In genomic region chr1:91413536-91413897, GRCm38 (mm10) we compare ENCODE assay signal across 8 mouse cellular contexts. TPM values are rescaled to one million over a fixed set of nuclear protein-coding genes. Genes with fewer than 3 reads are reported as not detected.
DNase-seq lines count a peak whose midpoint lies in the region; ATAC-seq and TF ChIP-seq lines count a peak whose summit lies in the region.

No protein-coding gene starts in this region.

- DNase-seq in heart, postnatal 36 days: no peak
- DNase-seq in B cell, adult 2 months: no peak
- no peak for DNase-seq in layer of hippocampus, adult 8-10 months (ENCODE audit: low spot score in 2 of 2)
- DNase-seq in adrenal gland, postnatal 14 days: no peak

- H3K27ac ChIP-seq in heart, embryonic 13.5 days (replicated peaks): peak overlapping the region; percentile 100
- H3K27ac ChIP-seq in bone marrow, adult 2 months (ENCODE audit: control insufficient read depth, insufficient read depth, low read depth, low read length, poor library complexity): peak overlapping the region; percentile 90
- H3K27ac ChIP-seq in hindbrain, embryonic 16.5 days (ENCODE audit: low read depth, low read length): peak overlapping the region; percentile 80
- H3K27ac ChIP-seq in liver, embryonic 15.5 days (replicated peaks): peak overlapping the region; percentile 67

- H3K36me3 ChIP-seq in heart, embryonic 13.5 days: peaks cover 28% of the 10 kb centered on the region
- peaks cover 6% of the 10 kb centered on the region; the same call in 1 of the 2 replicates for H3K36me3 ChIP-seq in hindbrain, embryonic 16.5 days (ENCODE audit: control insufficient read depth, insufficient read depth, low read length)
- peaks cover 6% of the 10 kb centered on the region for H3K36me3 ChIP-seq in liver, embryonic 15.5 days (replicated peaks)

- peaks cover 27% of the 10 kb centered on the region for H3K4me1 ChIP-seq in heart, embryonic 13.5 days
- peaks cover 2% of the 10 kb centered on the region for H3K4me1 ChIP-seq in bone marrow, adult 2 months (ENCODE audit: control insufficient read depth, insufficient read depth, low read length)
- peaks cover 33% of the 10 kb centered on the region for H3K4me1 ChIP-seq in hindbrain, embryonic 16.5 days (ENCODE audit: control insufficient read depth, insufficient read depth, low read depth, low read length)
- peaks cover 30% of the 10 kb centered on the region for H3K4me1 ChIP-seq in liver, embryonic 15.5 days (replicated peaks)

- no peak for TF ChIP-seq POLR2A in bone marrow, adult 2 months (IDR thresholded peaks at IDR 0.05; ENCODE audit: borderline replicate concordance, control insufficient read depth, low read depth, low read length)

- peak overlapping the region; percentile 86 for H3K9ac ChIP-seq in heart, embryonic 13.5 days
- peak overlapping the region; percentile 67 for H3K9ac ChIP-seq in hindbrain, embryonic 16.5 days (ENCODE audit: low read depth, low read length)
- H3K9ac ChIP-seq in liver, embryonic 15.5 days: peak overlapping the region; percentile 46

- ATAC-seq in heart, embryonic 13.5 days (ENCODE audit: extremely low read depth, insufficient number of reproducible peaks, low FRiP score, low TSS enrichment): peak; percentile 11; the same call in 1 of the 2 replicates
- no peak; the same call in 1 of the 2 replicates for ATAC-seq in hindbrain, embryonic 16.5 days
- no peak; the same call in none of the 2 replicates for ATAC-seq in liver, embryonic 15.5 days (ENCODE audit: insufficient read depth)

- H3K27me3 ChIP-seq in heart, embryonic 13.5 days (replicated peaks): no peaks in the 10 kb centered on the region
- no peaks in the 10 kb centered on the region for H3K27me3 ChIP-seq in hindbrain, embryonic 16.5 days (replicated peaks; ENCODE audit: control insufficient read depth, insufficient read depth, low read length)
- peaks cover 33% of the 10 kb centered on the region for H3K27me3 ChIP-seq in liver, embryonic 15.5 days

- H3K4me3 ChIP-seq in heart, embryonic 13.5 days: peak overlapping the region; percentile 75
- peak overlapping the region; percentile 84 for H3K4me3 ChIP-seq in bone marrow, adult 2 months (replicated peaks; ENCODE audit: control insufficient read depth, low read depth, low read length)
- H3K4me3 ChIP-seq in hindbrain, embryonic 16.5 days (ENCODE audit: low read length): peak overlapping the region; percentile 67
- H3K4me3 ChIP-seq in liver, embryonic 15.5 days (replicated peaks): peak overlapping the region; percentile 76

- no peaks in the 10 kb centered on the region for H3K9me3 ChIP-seq in heart, embryonic 13.5 days
- no peaks in the 10 kb centered on the region for H3K9me3 ChIP-seq in hindbrain, embryonic 16.5 days (ENCODE audit: control insufficient read depth, low read length)
- H3K9me3 ChIP-seq in liver, embryonic 15.5 days (replicated peaks): no peaks in the 10 kb centered on the region

- H3K4me2 ChIP-seq in heart, embryonic 13.5 days: peak overlapping the region; percentile 91
- H3K4me2 ChIP-seq in hindbrain, embryonic 16.5 days (ENCODE audit: low read length): peak overlapping the region; percentile 93
- peak overlapping the region; percentile 97 for H3K4me2 ChIP-seq in liver, embryonic 15.5 days

- no peak for TF ChIP-seq CTCF in bone marrow, adult 2 months (IDR thresholded peaks at IDR 0.05; ENCODE audit: control insufficient read depth, insufficient read depth, low read length)

- intact Hi-C loops in heart, postnatal 36 days (cut with DNase I): no loop called here

- under 1% methylated on average over 14 of the region's 14 CpGs for WGBS in heart, embryonic 13.5 days
- WGBS in bone marrow, adult 2 months: under 1% methylated on average over 14 of the region's 14 CpGs
- 0% methylated on average over 14 of the region's 14 CpGs for WGBS in hindbrain, embryonic 16.5 days
- WGBS in liver, embryonic 15.5 days (ENCODE audit: insufficient replicate concordance): under 1% methylated on average over 14 of the region's 14 CpGs

RNA-seq across cellular contexts. Expression of gene Hes6, which starts 0.3 kb away (rescaled TPM):
- polyA plus RNA-seq in heart, embryonic 13.5 days (2015; fragmentation: Nextera tagmentation; extraction: Ambion mirVana): 61.5 and 70.9 TPM in 2 replicates
- 10 to 100 TPM; 18.0 to 20.1 TPM for total RNA-seq in heart, postnatal 36 days (2021)
- polyA plus RNA-seq in bone marrow, adult 2 months (2011; ENCODE audit: insufficient read depth, insufficient read length, low replicate concordance, missing spikeins): 23.3 and 32.9 TPM in 2 replicates
- 138 and 150 TPM in 2 replicates for polyA plus RNA-seq in hindbrain, embryonic 16.5 days (2015; fragmentation: Nextera tagmentation; extraction: Ambion mirVana)
- polyA plus RNA-seq in liver, embryonic 15.5 days (2015; fragmentation: Nextera tagmentation; extraction: Ambion mirVana): 21.1 and 24.1 TPM in 2 replicates
- total RNA-seq in layer of hippocampus, adult 8-10 months (2022): 10 to 100 TPM; 15.0 to 20.8 (median 16.2) TPM
- 182 and 223 TPM in 2 replicates for total RNA-seq in adrenal gland, postnatal 14 days (2021)

RNA-seq across cellular contexts. Expression of gene Ilkap, which starts 14.9 kb away (rescaled TPM):
- polyA plus RNA-seq in heart, embryonic 13.5 days (2015; fragmentation: Nextera tagmentation; extraction: Ambion mirVana): 92.0 and 107 TPM in 2 replicates
- 10 to 100 TPM; 47.4 to 51.9 TPM for total RNA-seq in heart, postnatal 36 days (2021)
- 111 and 202 TPM in 2 replicates for polyA plus RNA-seq in bone marrow, adult 2 months (2011; ENCODE audit: insufficient read depth, insufficient read length, low replicate concordance, missing spikeins)
- polyA plus RNA-seq in hindbrain, embryonic 16.5 days (2015; fragmentation: Nextera tagmentation; extraction: Ambion mirVana): 140 and 145 TPM in 2 replicates
- polyA plus RNA-seq in liver, embryonic 15.5 days (2015; fragmentation: Nextera tagmentation; extraction: Ambion mirVana): 67.7 and 69.9 TPM in 2 replicates
- total RNA-seq in layer of hippocampus, adult 8-10 months (2022): 10 to 100 TPM; 58.7 to 73.1 (median 64.3) TPM
- 99.4 and 110 TPM in 2 replicates for total RNA-seq in adrenal gland, postnatal 14 days (2021)

RNA-seq across cellular contexts. Expression of gene Per2, which starts 45.6 kb away (rescaled TPM):
- 2.7 and 3.1 TPM in 2 replicates for polyA plus RNA-seq in heart, embryonic 13.5 days (2015; fragmentation: Nextera tagmentation; extraction: Ambion mirVana)
- 10 to 100 TPM in 1 of 2 experiments, 1 to 10 TPM in 1; 7.9 to 13.5 TPM for total RNA-seq in heart, postnatal 36 days (2021)
- polyA plus RNA-seq in bone marrow, adult 2 months (2011; ENCODE audit: insufficient read depth, insufficient read length, low replicate concordance, missing spikeins): 2.3 and 9.4 TPM in 2 replicates
- 5.0 and 5.8 TPM in 2 replicates for polyA plus RNA-seq in hindbrain, embryonic 16.5 days (2015; fragmentation: Nextera tagmentation; extraction: Ambion mirVana)
- 2.3 and 3.3 TPM in 2 replicates for polyA plus RNA-seq in liver, embryonic 15.5 days (2015; fragmentation: Nextera tagmentation; extraction: Ambion mirVana)
- total RNA-seq in layer of hippocampus, adult 8-10 months (2022): 10 to 100 TPM; 20.4 to 37.6 (median 30.4) TPM
- total RNA-seq in adrenal gland, postnatal 14 days (2021): 38.3 and 42.3 TPM in 2 replicates

RNA-seq across cellular contexts. Expression of gene Erfe, which starts 47.3 kb away (rescaled TPM):
- polyA plus RNA-seq in heart, embryonic 13.5 days (2015; fragmentation: Nextera tagmentation; extraction: Ambion mirVana): 1.3 and 1.8 TPM in 2 replicates
- total RNA-seq in heart, postnatal 36 days (2021): not detected
- polyA plus RNA-seq in bone marrow, adult 2 months (2011; ENCODE audit: insufficient read depth, insufficient read length, low replicate concordance, missing spikeins): 0.68 and 5.2 TPM in 2 replicates
- 0.21 and 0.31 TPM in 2 replicates for polyA plus RNA-seq in hindbrain, embryonic 16.5 days (2015; fragmentation: Nextera tagmentation; extraction: Ambion mirVana)
- polyA plus RNA-seq in liver, embryonic 15.5 days (2015; fragmentation: Nextera tagmentation; extraction: Ambion mirVana): 3.2 and 4.2 TPM in 2 replicates
- not detected for total RNA-seq in layer of hippocampus, adult 8-10 months (2022)
- total RNA-seq in adrenal gland, postnatal 14 days (2021): 7.3 and 9.1 TPM in 2 replicates
